Mouse (Mus musculus) midbrain, embryonic 11.5 days (tissue): Measurements from ENCODE around the gene Scel. TPM values are rescaled to one million over a fixed set of nuclear protein-coding genes. Genes with fewer than 3 reads are reported as not detected.
A peak's percentile ranks its signal among the peaks of the same experiment; 100 is the strongest.

ENCODE experiments used
- ATAC-seq: fragments of 200-750 bp; cut with Nextera tagmentation; 2 replicates; pipeline ENCODE4 v1.8.0; 2017; ENCODE audit warnings: moderate TSS enrichment, moderate library complexity; ENCODE audit not compliant: low FRiP score
- DNase-seq: peaks from one replicate; pipeline ENCODE4 v3.0.0; 2015; ENCODE audit warnings: low spot score; ENCODE audit errors: missing footprints
- H3K27ac ChIP-seq: fragments of 300-500 bp; sonication (generic); 2 replicates; pipeline ENCODE4 v1.5.1; 2014; ENCODE audit warnings: low read depth, low read length
- H3K27me3 ChIP-seq: fragments of 300-500 bp; sonication (generic); 2 replicates; pipeline ENCODE4 v1.6.1; 2014; ENCODE audit warnings: mild to moderate bottlenecking, low read length, moderate library complexity, mixed read lengths; ENCODE audit not compliant: control insufficient read depth, insufficient read depth
- H3K36me3 ChIP-seq: fragments of 300-500 bp; sonication (generic); 2 replicates; pipeline ENCODE4 v1.6.1; 2014; ENCODE audit warnings: mild to moderate bottlenecking, low read length, moderate library complexity, mixed read lengths; ENCODE audit not compliant: control insufficient read depth, insufficient read depth
- H3K4me1 ChIP-seq: fragments of 300-500 bp; sonication (generic); 2 replicates; pipeline ENCODE4 v1.6.1; 2014; ENCODE audit warnings: low read length; ENCODE audit not compliant: control insufficient read depth, insufficient read depth
- H3K4me2 ChIP-seq: fragments of 300-500 bp; sonication (generic); 2 replicates; pipeline ENCODE4 v1.6.1; 2014; ENCODE audit warnings: mild to moderate bottlenecking, moderate library complexity
- H3K4me3 ChIP-seq: fragments of 300-500 bp; sonication (generic); 2 replicates; pipeline ENCODE4 v1.5.1; 2014; ENCODE audit warnings: low read depth, low read length
- H3K9ac ChIP-seq: fragments of 300-500 bp; sonication (generic); 2 replicates; pipeline ENCODE4 v1.6.1; 2014; ENCODE audit warnings: low read length
- H3K9me3 ChIP-seq: fragments of 300-500 bp; sonication (generic); 2 replicates; pipeline ENCODE4 v1.6.1; 2016; ENCODE audit warnings: low read length; ENCODE audit not compliant: control insufficient read depth
- WGBS: fragments of 180-500 bp; shearing (Covaris S2); extraction: QIAGEN DNeasy Blood & Tissue Kit; methylation state at CpG from one replicate; pipeline ENCODE4 v1.1.7; 2014; 5-methylcytosine and 5-hydroxymethylcytosine counted together
- polyA plus RNA-seq: library from polyadenylated mRNA; unstranded; fragments of >200 nt; fragmentation: Nextera tagmentation; extraction: Ambion mirVana; gene quantifications from 2 replicates; pipeline ENCODE4 v1.2.1, GENCODE M21; 2014

Gene Scel
- polyA plus RNA-seq, 1 experiment from 2014 or later = 0.33 TPM

GRCm38 (mm10) chr14:103477281-103477680, 35.9 kb upstream of the Scel start:
- Histone ChIP-seq H3K27me3 (no peaks in the 10 kb centered on the region), H3K9me3 (no peaks in the 10 kb centered on the region), H3K4me2 (no peak overlapping the region), H3K27ac (no peak overlapping the region), H3K4me3 (no peak overlapping the region), H3K9ac (no peak overlapping the region), H3K36me3 (no peaks in the 10 kb centered on the region), H3K4me1 (no peaks in the 10 kb centered on the region)
- ATAC-seq = no peak
- 84% methylated on average over 3 of the region's 3 CpGs for WGBS
- DNase-seq = peak; percentile 60

GRCm38 (mm10) chr14:103477959-103478358, 35.2 kb upstream of the Scel start:
- Histone ChIP-seq H3K27ac (no peak overlapping the region), H3K27me3 (no peaks in the 10 kb centered on the region), H3K9ac (no peak overlapping the region), H3K36me3 (no peaks in the 10 kb centered on the region), H3K4me1 (no peaks in the 10 kb centered on the region), H3K9me3 (no peaks in the 10 kb centered on the region), H3K4me3 (no peak overlapping the region), H3K4me2 (no peak overlapping the region)
- 76% methylated on average over 2 of the region's 2 CpGs for WGBS
- ATAC-seq (no peak), DNase-seq (peak; percentile 59)

- no peak for ATAC-seq
- Histone ChIP-seq H3K4me1 (no peaks in the 10 kb centered on the region), H3K36me3 (no peaks in the 10 kb centered on the region), H3K27me3 (no peaks in the 10 kb centered on the region), H3K4me2 (no peak overlapping the region), H3K27ac (no peak overlapping the region), H3K4me3 (no peak overlapping the region), H3K9ac (no peak overlapping the region), H3K9me3 (no peaks in the 10 kb centered on the region)
- DNase-seq = no peak
- WGBS = 66% methylated on average over 7 of the region's 7 CpGs
These were observed 33.7 kb upstream of the Scel start for GRCm38 (mm10) chr14:103479446-103479845.

GRCm38 (mm10) chr14:103481514-103481913, 31.6 kb upstream of the Scel start:
- Histone ChIP-seq H3K27ac (no peak overlapping the region), H3K27me3 (no peaks in the 10 kb centered on the region), H3K9ac (no peak overlapping the region), H3K36me3 (no peaks in the 10 kb centered on the region), H3K4me1 (no peaks in the 10 kb centered on the region), H3K9me3 (no peaks in the 10 kb centered on the region), H3K4me3 (no peak overlapping the region), H3K4me2 (no peak overlapping the region)
- ATAC-seq (no peak), DNase-seq (peak; percentile 69)
- 89% methylated on average over 7 of the region's 7 CpGs for WGBS

GRCm38 (mm10) chr14:103485671-103486070, 27.5 kb upstream of the Scel start:
- Histone ChIP-seq H3K9me3 (no peaks in the 10 kb centered on the region), H3K4me1 (no peaks in the 10 kb centered on the region), H3K4me2 (no peak overlapping the region), H3K36me3 (no peaks in the 10 kb centered on the region), H3K9ac (no peak overlapping the region), H3K27me3 (no peaks in the 10 kb centered on the region), H3K4me3 (no peak overlapping the region), H3K27ac (no peak overlapping the region)
- DNase-seq (no peak), ATAC-seq (no peak)
- 90% methylated on average over 8 of the region's 8 CpGs for WGBS

GRCm38 (mm10) chr14:103486974-103487373, 26.2 kb upstream of the Scel start:
- Histone ChIP-seq H3K9me3 (no peaks in the 10 kb centered on the region), H3K9ac (no peak overlapping the region), H3K27ac (no peak overlapping the region), H3K27me3 (no peaks in the 10 kb centered on the region), H3K4me1 (no peaks in the 10 kb centered on the region), H3K4me2 (no peak overlapping the region), H3K36me3 (no peaks in the 10 kb centered on the region), H3K4me3 (no peak overlapping the region)
- 95% methylated on average over 5 of the region's 5 CpGs for WGBS
- no peak for ATAC-seq
- DNase-seq = no peak

GRCm38 (mm10) chr14:103488659-103489058, 24.5 kb upstream of the Scel start:
- Histone ChIP-seq H3K4me2 (no peak overlapping the region), H3K9me3 (no peaks in the 10 kb centered on the region; the same call in 1 of the 2 replicates), H3K4me1 (no peaks in the 10 kb centered on the region), H3K9ac (no peak overlapping the region), H3K4me3 (no peak overlapping the region), H3K27ac (no peak overlapping the region), H3K36me3 (no peaks in the 10 kb centered on the region), H3K27me3 (no peaks in the 10 kb centered on the region)
- DNase-seq = peak; percentile 64
- ATAC-seq = no peak
- 74% methylated on average over 3 of the region's 3 CpGs for WGBS

- no peak overlapping the region for H3K4me3 ChIP-seq
- H3K9me3 ChIP-seq = no peaks in the 10 kb centered on the region; the same call in 1 of the 2 replicates
- no peak overlapping the region for H3K4me2 ChIP-seq
- peaks cover 11% of the 10 kb centered on the region for H3K4me1 ChIP-seq
- 41% methylated on average over 8 of the region's 8 CpGs for WGBS
- peak; percentile 47 for DNase-seq
- H3K27ac ChIP-seq = no peak overlapping the region
- no peaks in the 10 kb centered on the region for H3K36me3 ChIP-seq
- H3K27me3 ChIP-seq = no peaks in the 10 kb centered on the region
- peak; percentile 63 for ATAC-seq
- H3K9ac ChIP-seq = no peak overlapping the region
These were observed 14.9 kb upstream of the Scel start for GRCm38 (mm10) chr14:103498199-103498598.

GRCm38 (mm10) chr14:103498613-103499012, 14.5 kb upstream of the Scel start:
- ATAC-seq = peak; percentile 41; the same call in 1 of the 2 replicates
- peak; percentile 79 for DNase-seq
- Histone ChIP-seq H3K27me3 (no peaks in the 10 kb centered on the region), H3K4me3 (no peak overlapping the region), H3K27ac (no peak overlapping the region), H3K9me3 (no peaks in the 10 kb centered on the region), H3K36me3 (no peaks in the 10 kb centered on the region), H3K9ac (no peak overlapping the region), H3K4me2 (no peak overlapping the region), H3K4me1 (peaks cover 11% of the 10 kb centered on the region)
- 76% methylated on average over 5 of the region's 5 CpGs for WGBS

GRCm38 (mm10) chr14:103499060-103499459, 14.1 kb upstream of the Scel start:
- no peak for ATAC-seq
- no peak overlapping the region for H3K4me3 ChIP-seq
- no peak for DNase-seq

More at GRCm38 (mm10) chr14:103499060-103499459, 14.1 kb upstream of the Scel start:
- Histone ChIP-seq H3K27me3 (no peaks in the 10 kb centered on the region), H3K9me3 (no peaks in the 10 kb centered on the region), H3K4me1 (peaks cover 11% of the 10 kb centered on the region), H3K9ac (no peak overlapping the region), H3K27ac (no peak overlapping the region), H3K36me3 (no peaks in the 10 kb centered on the region), H3K4me2 (no peak overlapping the region)
- whole genome bisulfite sequencing = 55% methylated on average over 1 of the region's 1 CpGs
